Mouse (Mus musculus): Measurements from ENCODE around the gene Hfe. TPM values are rescaled to one million over a fixed set of nuclear protein-coding genes. Genes with fewer than 3 reads are reported as not detected.

The Hfe gene
- polyA plus RNA-seq, 1 experiment from 2014 or later = 3.7 TPM

DNA sequence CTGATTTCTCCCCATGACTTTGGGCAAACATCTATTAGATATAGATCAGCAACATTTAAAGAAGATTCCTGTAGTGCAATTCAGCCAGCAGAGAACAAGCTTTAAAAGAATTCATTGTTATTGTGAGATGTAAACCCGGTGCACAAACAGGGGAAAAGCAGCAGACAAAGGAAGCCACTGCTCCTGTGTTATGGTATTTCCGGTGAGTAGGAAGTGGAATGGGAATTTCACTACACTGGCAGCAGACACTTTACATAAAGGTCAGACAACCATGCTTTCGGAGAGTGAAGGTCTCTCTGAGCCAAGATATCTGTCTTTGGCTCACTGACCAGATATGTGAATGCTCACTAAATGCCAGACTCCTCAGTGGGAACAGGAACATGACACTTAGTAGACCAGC lies 48.1 kb downstream of the Hfe start:
- no peak for ATAC-seq (ENCODE audit: low FRiP score)
- no peak overlapping the region for H3K4me2 ChIP-seq
- 74% methylated on average over 3 of the region's 3 CpGs for WGBS
- no peak overlapping the region for H3K27ac ChIP-seq (replicated peaks)
- no peaks in the 10 kb centered on the region for H3K9me3 ChIP-seq (replicated peaks)
- no peaks in the 10 kb centered on the region for H3K27me3 ChIP-seq (replicated peaks)
- H3K36me3 ChIP-seq = no peaks in the 10 kb centered on the region
- no peak overlapping the region for H3K4me3 ChIP-seq (replicated peaks)
- no peak overlapping the region for H3K9ac ChIP-seq (replicated peaks)
- no peaks in the 10 kb centered on the region for H3K4me1 ChIP-seq

DNA sequence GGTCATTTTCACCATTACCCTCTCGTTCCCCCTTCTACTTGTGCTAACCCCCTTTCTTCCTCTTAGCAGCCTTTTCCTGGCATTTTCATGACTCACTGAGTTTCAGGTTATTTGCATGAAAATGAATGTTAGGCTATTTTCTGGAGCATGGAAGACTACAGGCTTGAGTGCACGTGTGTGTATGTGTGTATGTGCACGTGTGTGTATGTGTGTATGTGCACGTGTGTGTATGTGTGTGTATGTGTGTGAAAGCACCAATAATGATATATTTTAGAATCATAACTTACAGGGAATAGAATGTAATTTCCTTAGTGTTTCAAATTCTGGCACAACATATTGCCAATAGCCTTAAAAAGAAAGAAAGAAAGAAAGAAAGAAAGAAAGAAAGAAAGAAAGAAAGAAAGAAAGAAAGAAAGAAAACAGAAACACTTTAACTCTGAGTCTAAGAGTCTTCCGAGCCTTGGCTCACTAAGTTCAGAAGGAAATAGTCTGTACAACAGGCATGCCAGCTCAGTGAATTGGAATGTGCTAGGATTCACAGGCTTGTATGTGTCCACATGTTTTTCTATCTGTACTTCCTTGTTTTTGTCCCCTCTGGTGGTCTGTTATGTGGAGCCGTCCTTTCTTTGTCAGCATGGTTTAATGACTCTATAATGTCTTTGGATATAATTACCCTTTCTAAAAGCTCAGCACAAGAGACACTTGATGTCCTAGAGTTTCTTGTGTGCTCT lies 50.9 kb downstream of the Hfe start:
- no peaks in the 10 kb centered on the region for H3K27me3 ChIP-seq (replicated peaks)
- no peaks in the 10 kb centered on the region for H3K36me3 ChIP-seq
- H3K27ac ChIP-seq (replicated peaks) = no peak overlapping the region
- no peaks in the 10 kb centered on the region for H3K9me3 ChIP-seq (replicated peaks)
- H3K4me1 ChIP-seq = no peaks in the 10 kb centered on the region
- H3K4me2 ChIP-seq = no peak overlapping the region
- no peak overlapping the region for H3K9ac ChIP-seq (replicated peaks)
- ATAC-seq (ENCODE audit: low FRiP score) = no peak
- 72% methylated on average over 6 of the region's 6 CpGs for WGBS
- no peak overlapping the region for H3K4me3 ChIP-seq (replicated peaks)

Small RNAs within 50 kb of the gene (microRNA-seq; reads per million reads assigned to microRNA genes)
- gene Gm44314 = not detected
- not detected for gene Gm44350
- gene Gm44484 = not detected

Other genes with a start within 250 kb of the Hfe start
- 0.15 TPM in 1 of 2 replicates, not detected in the other for gene Btn1a1, start 245.0 kb downstream of the Hfe start, polyA plus RNA-seq (2015; fragmentation: Nextera tagmentation; extraction: Ambion mirVana)
- 0.14 and 0.22 TPM in 2 replicates for gene Btn2a2, start 222.0 kb downstream of the Hfe start, polyA plus RNA-seq (2015; fragmentation: Nextera tagmentation; extraction: Ambion mirVana)
- 1.5 and 4.5 TPM in 2 replicates for gene Hist1h4h, start 179.8 kb downstream of the Hfe start, polyA plus RNA-seq (2015; fragmentation: Nextera tagmentation; extraction: Ambion mirVana)
- 0.77 TPM in 1 of 2 replicates, not detected in the other for gene Hist1h2af, start 176.9 kb downstream of the Hfe start, polyA plus RNA-seq (2015; fragmentation: Nextera tagmentation; extraction: Ambion mirVana)
- 0.51 and 0.64 TPM in 2 replicates for gene Hist1h3g, start 175.4 kb downstream of the Hfe start, polyA plus RNA-seq (2015; fragmentation: Nextera tagmentation; extraction: Ambion mirVana)
- 0.22 and 0.51 TPM in 2 replicates for gene Hist1h2bh, start 167.5 kb downstream of the Hfe start, polyA plus RNA-seq (2015; fragmentation: Nextera tagmentation; extraction: Ambion mirVana)
- not detected in 2 replicates for gene Hist1h3f, start 166.8 kb downstream of the Hfe start, polyA plus RNA-seq (2015; fragmentation: Nextera tagmentation; extraction: Ambion mirVana)
- not detected in 2 replicates for gene Hist1h4f, start 159.2 kb downstream of the Hfe start, polyA plus RNA-seq (2015; fragmentation: Nextera tagmentation; extraction: Ambion mirVana)
- 0.09 and 0.13 TPM in 2 replicates for gene Hist1h1d, start 157.6 kb downstream of the Hfe start, polyA plus RNA-seq (2015; fragmentation: Nextera tagmentation; extraction: Ambion mirVana)
- gene Hist1h3e, start 148.5 kb downstream of the Hfe start, polyA plus RNA-seq (2015; fragmentation: Nextera tagmentation; extraction: Ambion mirVana) = 1.1 and 1.7 TPM in 2 replicates
- gene Hist1h2ae, start 139.6 kb downstream of the Hfe start, polyA plus RNA-seq (2015; fragmentation: Nextera tagmentation; extraction: Ambion mirVana) = 12.5 and 25.5 TPM in 2 replicates
- gene Hist1h2bg, start 139.5 kb downstream of the Hfe start, polyA plus RNA-seq (2015; fragmentation: Nextera tagmentation; extraction: Ambion mirVana) = 2.2 and 2.9 TPM in 2 replicates
- gene Hist1h2bf, start 136.7 kb downstream of the Hfe start, polyA plus RNA-seq (2015; fragmentation: Nextera tagmentation; extraction: Ambion mirVana) = 2.7 TPM in 1 of 2 replicates, not detected in the other
- gene Hist1h2ad, start 136.5 kb downstream of the Hfe start, polyA plus RNA-seq (2015; fragmentation: Nextera tagmentation; extraction: Ambion mirVana) = 0.97 TPM in 1 of 2 replicates, not detected in the other
- gene Hist1h3d, start 135.1 kb downstream of the Hfe start, polyA plus RNA-seq (2015; fragmentation: Nextera tagmentation; extraction: Ambion mirVana) = 0.88 and 2.0 TPM in 2 replicates
- 31.8 and 54.1 TPM in 2 replicates for gene Hist1h4d, start 129.3 kb downstream of the Hfe start, polyA plus RNA-seq (2015; fragmentation: Nextera tagmentation; extraction: Ambion mirVana)
- gene Hist1h2be, start 89.7 kb downstream of the Hfe start, polyA plus RNA-seq (2015; fragmentation: Nextera tagmentation; extraction: Ambion mirVana) = 1.7 and 2.0 TPM in 2 replicates
- gene Hist1h1e, start 88.3 kb downstream of the Hfe start, polyA plus RNA-seq (2015; fragmentation: Nextera tagmentation; extraction: Ambion mirVana) = 4.3 and 7.0 TPM in 2 replicates
- 0.26 and 0.54 TPM in 2 replicates for gene Hist1h2ac, start 26.9 kb downstream of the Hfe start, polyA plus RNA-seq (2015; fragmentation: Nextera tagmentation; extraction: Ambion mirVana)
- 18.4 and 26.8 TPM in 2 replicates for gene Hist1h2bc, start 26.7 kb downstream of the Hfe start, polyA plus RNA-seq (2015; fragmentation: Nextera tagmentation; extraction: Ambion mirVana)
- gene Hist1h1t, start 15.0 kb downstream of the Hfe start, polyA plus RNA-seq (2015; fragmentation: Nextera tagmentation; extraction: Ambion mirVana) = not detected in 2 replicates
- gene Hist1h4c, start 12.4 kb downstream of the Hfe start, polyA plus RNA-seq (2015; fragmentation: Nextera tagmentation; extraction: Ambion mirVana) = 2.7 and 2.8 TPM in 2 replicates
- gene Hist1h1c, start 28.0 kb upstream of the Hfe start, polyA plus RNA-seq (2015; fragmentation: Nextera tagmentation; extraction: Ambion mirVana) = 7.4 and 13.8 TPM in 2 replicates
- 0.78 and 2.4 TPM in 2 replicates for gene Hist1h3c, start 34.7 kb upstream of the Hfe start, polyA plus RNA-seq (2015; fragmentation: Nextera tagmentation; extraction: Ambion mirVana)
- 0.83 TPM in 1 of 2 replicates, not detected in the other for gene Hist1h2bb, start 35.9 kb upstream of the Hfe start, polyA plus RNA-seq (2015; fragmentation: Nextera tagmentation; extraction: Ambion mirVana)
- gene Hist1h2ab, start 40.3 kb upstream of the Hfe start, polyA plus RNA-seq (2015; fragmentation: Nextera tagmentation; extraction: Ambion mirVana) = 3.0 and 12.1 TPM in 2 replicates
- gene Hist1h3b, start 41.4 kb upstream of the Hfe start, polyA plus RNA-seq (2015; fragmentation: Nextera tagmentation; extraction: Ambion mirVana) = 1.2 and 2.0 TPM in 2 replicates
- 1.0 and 2.6 TPM in 2 replicates for gene Hist1h4b, start 46.2 kb upstream of the Hfe start, polyA plus RNA-seq (2015; fragmentation: Nextera tagmentation; extraction: Ambion mirVana)
- not detected in 2 replicates for gene Hist1h4a, start 50.4 kb upstream of the Hfe start, polyA plus RNA-seq (2015; fragmentation: Nextera tagmentation; extraction: Ambion mirVana)
- gene Hist1h3a, start 51.5 kb upstream of the Hfe start, polyA plus RNA-seq (2015; fragmentation: Nextera tagmentation; extraction: Ambion mirVana) = 1.4 and 2.3 TPM in 2 replicates
- gene Hist1h1a, start 52.8 kb upstream of the Hfe start, polyA plus RNA-seq (2015; fragmentation: Nextera tagmentation; extraction: Ambion mirVana) = 0.44 and 0.60 TPM in 2 replicates
- gene Trim38, start 59.1 kb upstream of the Hfe start, polyA plus RNA-seq (2015; fragmentation: Nextera tagmentation; extraction: Ambion mirVana) = 0.09 TPM in 1 of 2 replicates, not detected in the other
- gene Slc17a2, start 96.1 kb upstream of the Hfe start, polyA plus RNA-seq (2015; fragmentation: Nextera tagmentation; extraction: Ambion mirVana) = not detected in 2 replicates
- gene Slc17a3, start 128.6 kb upstream of the Hfe start, polyA plus RNA-seq (2015; fragmentation: Nextera tagmentation; extraction: Ambion mirVana) = 0.08 TPM in 1 of 2 replicates, not detected in the other
- gene Slc17a1, start 156.9 kb upstream of the Hfe start, polyA plus RNA-seq (2015; fragmentation: Nextera tagmentation; extraction: Ambion mirVana) = not detected in 2 replicates
- gene Slc17a4, start 204.2 kb upstream of the Hfe start, polyA plus RNA-seq (2015; fragmentation: Nextera tagmentation; extraction: Ambion mirVana) = 0.15 and 1.1 TPM in 2 replicates
- gene Hist1h2ba, start 223.3 kb upstream of the Hfe start, polyA plus RNA-seq (2015; fragmentation: Nextera tagmentation; extraction: Ambion mirVana) = not detected in 2 replicates
- gene Hist1h2aa, start 223.6 kb upstream of the Hfe start, polyA plus RNA-seq (2015; fragmentation: Nextera tagmentation; extraction: Ambion mirVana) = not detected in 2 replicates

Data from neural tube, embryonic 15.5 days (tissue).